9 mouse cellular contexts compared by ENCODE assay signal in genomic region chr11:102819783-102820385, GRCm38 (mm10). TPM values are rescaled to one million over a fixed set of nuclear protein-coding genes. Genes with fewer than 3 reads are reported as not detected.
DNase-seq lines count a peak whose midpoint lies in the region; ATAC-seq and TF ChIP-seq lines count a peak whose summit lies in the region.
"Had no signal": no experiment of that assay in that cellular context is flagged by ENCODE, and none has a peak within 500 bp of the region (broad histone marks: within the 10 kb centered on the region; RNA-seq: fewer than 3 reads in every experiment).

No protein-coding gene starts in this region.

- peak overlapping the region; percentile 92 for H3K4me2 ChIP-seq in lung, postnatal 0 days (replicated peaks; ENCODE audit: low read depth, low read length)
- H3K4me2 ChIP-seq in intestine, embryonic 16.5 days (ENCODE audit: low read depth, low read length) = peak overlapping the region; percentile 93
- peak overlapping the region; percentile 88 for H3K4me2 ChIP-seq in neural tube, embryonic 14.5 days (ENCODE audit: low read depth, low read length)

- no peak for ATAC-seq in lung, postnatal 0 days
- ATAC-seq in intestine, embryonic 16.5 days = no peak
- ATAC-seq in neural tube, embryonic 14.5 days (ENCODE audit: low read depth) = no peak; the same call in 1 of the 2 replicates
- ATAC-seq in megakaryocyte, adult 5-6 weeks (ENCODE audit: poor library complexity, severe bottlenecking) = no peak

- 16% methylated on average over 14 of the region's 14 CpGs for WGBS in cerebellum, adult 2 months
- WGBS in lung, postnatal 0 days = 7% methylated on average over 14 of the region's 14 CpGs
- WGBS in intestine, embryonic 16.5 days = 11% methylated on average over 14 of the region's 14 CpGs
- WGBS in neural tube, embryonic 14.5 days = 5% methylated on average over 14 of the region's 14 CpGs

- TF ChIP-seq POLR2A in cerebellum, adult 2 months (IDR thresholded peaks at IDR 0.05; ENCODE audit: borderline replicate concordance, insufficient read depth, low read length) = no peak

- peak overlapping the region; percentile 60 for H3K4me3 ChIP-seq in cerebellum, adult 2 months (replicated peaks; ENCODE audit: insufficient read depth, low read depth, low read length)
- peak overlapping the region; percentile 79 for H3K4me3 ChIP-seq in lung, postnatal 0 days (ENCODE audit: low read depth, low read length)
- H3K4me3 ChIP-seq in intestine, embryonic 16.5 days (ENCODE audit: low read length) = peak overlapping the region; percentile 79
- H3K4me3 ChIP-seq in neural tube, embryonic 14.5 days (ENCODE audit: low read depth, low read length) = peak overlapping the region; percentile 92

- peaks cover 3% of the 10 kb centered on the region; the same call in 1 of the 2 replicates for H3K27me3 ChIP-seq in cerebellum, adult 2 months (ENCODE audit: control insufficient read depth, insufficient read depth, low read length)
- H3K27me3 ChIP-seq in lung, postnatal 0 days (replicated peaks; ENCODE audit: insufficient read depth, low read length) = no peaks in the 10 kb centered on the region; the same call in 1 of the 2 replicates
- H3K27me3 ChIP-seq in intestine, embryonic 16.5 days (replicated peaks; ENCODE audit: control insufficient read depth, insufficient read depth, low read length) = 0 out of 2 replicates have a peak, but pooled peaks cover 2% of the 10 kb centered on the region
- H3K27me3 ChIP-seq in neural tube, embryonic 14.5 days (ENCODE audit: control insufficient read depth, insufficient read depth, low read length) = no peaks in the 10 kb centered on the region

- H3K9me3 ChIP-seq in lung, postnatal 0 days (ENCODE audit: low read length) = no peaks in the 10 kb centered on the region
- no peaks in the 10 kb centered on the region for H3K9me3 ChIP-seq in intestine, embryonic 16.5 days (ENCODE audit: control insufficient read depth, low read length)
- H3K9me3 ChIP-seq in neural tube, embryonic 14.5 days (ENCODE audit: control insufficient read depth, low read length) = no peaks in the 10 kb centered on the region

- TF ChIP-seq CTCF in cerebellum, adult 2 months (IDR thresholded peaks at IDR 0.05; ENCODE audit: borderline replicate concordance, insufficient read depth, low read depth, low read length) = no peak
- no peak for TF ChIP-seq CTCF in lung, postnatal 0 days (IDR thresholded peaks at IDR 0.05)

- no peaks in the 10 kb centered on the region for H3K4me1 ChIP-seq in cerebellum, adult 2 months (ENCODE audit: control insufficient read depth, insufficient read depth, low read length)
- H3K4me1 ChIP-seq in lung, postnatal 0 days (ENCODE audit: insufficient read depth, low read depth, low read length) = no peaks in the 10 kb centered on the region; the same call in 1 of the 2 replicates
- H3K4me1 ChIP-seq in intestine, embryonic 16.5 days (ENCODE audit: control insufficient read depth, insufficient read depth, low read length) = no peaks in the 10 kb centered on the region
- H3K4me1 ChIP-seq in neural tube, embryonic 14.5 days (ENCODE audit: control insufficient read depth, insufficient read depth, low read length) = peaks cover 14% of the 10 kb centered on the region

- DNase-seq in cerebellum, adult 2 months = no peak
- DNase-seq in cerebellum, adult 11-12 months = no peak
- DNase-seq in lung, postnatal 0 days (ENCODE audit: low spot score) = no peak
- no peak for DNase-seq in lung, postnatal 25 days (ENCODE audit: low spot score)
- DNase-seq in adrenal gland, adult 2 months = no peak

- no peak overlapping the region for H3K27ac ChIP-seq in cerebellum, adult 2 months (ENCODE audit: insufficient read depth, low read length)
- H3K27ac ChIP-seq in lung, postnatal 0 days (ENCODE audit: low read length) = no peak overlapping the region
- H3K27ac ChIP-seq in intestine, embryonic 16.5 days (ENCODE audit: low read length) = peak overlapping the region; percentile 98
- H3K27ac ChIP-seq in neural tube, embryonic 14.5 days (ENCODE audit: low read depth, low read length) = peak overlapping the region; percentile 88; the same call in 1 of the 2 replicates

- H3K36me3 ChIP-seq in lung, postnatal 0 days (ENCODE audit: insufficient read depth, low read length) = no peaks in the 10 kb centered on the region
- no peaks in the 10 kb centered on the region for H3K36me3 ChIP-seq in intestine, embryonic 16.5 days (ENCODE audit: control insufficient read depth, insufficient read depth, low read length)
- no peaks in the 10 kb centered on the region for H3K36me3 ChIP-seq in neural tube, embryonic 14.5 days (ENCODE audit: control insufficient read depth, insufficient read depth, low read length)

- TF ChIP-seq EP300 in lung, postnatal 0 days (IDR thresholded peaks at IDR 0.05) = no peak

- no peak overlapping the region for H3K9ac ChIP-seq in lung, postnatal 0 days (replicated peaks; ENCODE audit: low read depth)
- peak overlapping the region; percentile 92 for H3K9ac ChIP-seq in intestine, embryonic 16.5 days (ENCODE audit: low read depth, low read length)
- H3K9ac ChIP-seq in neural tube, embryonic 14.5 days (replicated peaks; ENCODE audit: low read depth, low read length) = no peak overlapping the region

RNA-seq across cellular contexts. Expression of gene Gjc1, which starts 0.4 kb away (rescaled TPM):
- polyA plus RNA-seq in cerebellum, adult 2 months (2012; rRNA removed) = 6.4 and 7.9 TPM in 2 replicates
- 35.9 and 37.0 TPM in 2 replicates for polyA plus RNA-seq in lung, postnatal 0 days (2015; fragmentation: Nextera tagmentation; extraction: Ambion mirVana)
- 24.9 and 26.2 TPM in 2 replicates for polyA plus RNA-seq in intestine, embryonic 16.5 days (2015; fragmentation: Nextera tagmentation; extraction: Ambion mirVana)
- 34.1 and 34.7 TPM in 2 replicates for polyA plus RNA-seq in neural tube, embryonic 14.5 days (2014; fragmentation: Nextera tagmentation; extraction: Ambion mirVana)
- 10 to 100 TPM; 12.9 to 20.6 TPM for total RNA-seq in adrenal gland, adult 2 months (2021)
- 1.8 and 2.4 TPM in 2 replicates for polyA plus RNA-seq in adrenal gland, adult 2 months (2012; rRNA removed)
- total RNA-seq in megakaryocyte, adult 5-6 weeks (2015) = 0.11 TPM in 2 replicates
- 0.40 and 0.89 TPM in 2 replicates for total RNA-seq in megakaryocyte, adult 5-6 weeks (2017)
- total RNA-seq: neutrophil, adult 5-6 weeks had no signal

RNA-seq across cellular contexts. Expression of gene Higd1b, which starts 15.8 kb away (rescaled TPM):
- polyA plus RNA-seq in cerebellum, adult 2 months (2012; rRNA removed) = 6.8 and 9.6 TPM in 2 replicates
- 111 and 138 TPM in 2 replicates for polyA plus RNA-seq in lung, postnatal 0 days (2015; fragmentation: Nextera tagmentation; extraction: Ambion mirVana)
- polyA plus RNA-seq in intestine, embryonic 16.5 days (2015; fragmentation: Nextera tagmentation; extraction: Ambion mirVana) = 0.55 and 0.62 TPM in 2 replicates
- polyA plus RNA-seq in neural tube, embryonic 14.5 days (2014; fragmentation: Nextera tagmentation; extraction: Ambion mirVana) = 5.0 and 10.2 TPM in 2 replicates
- 1 to 10 TPM in 1 of 2 experiments, under 1 TPM in 1; 0.66 to 2.9 TPM for total RNA-seq in adrenal gland, adult 2 months (2021)
- polyA plus RNA-seq in adrenal gland, adult 2 months (2012; rRNA removed) = 2.0 and 2.8 TPM in 2 replicates
- not detected in 2 replicates for total RNA-seq in megakaryocyte, adult 5-6 weeks (2015)
- total RNA-seq in megakaryocyte, adult 5-6 weeks (2017) = not detected in 2 replicates
- total RNA-seq: neutrophil, adult 5-6 weeks had no signal

RNA-seq across cellular contexts. Expression of gene Adam11, which starts 58.6 kb away (rescaled TPM):
- polyA plus RNA-seq in cerebellum, adult 2 months (2012; rRNA removed) = 207 and 239 TPM in 2 replicates
- polyA plus RNA-seq in lung, postnatal 0 days (2015; fragmentation: Nextera tagmentation; extraction: Ambion mirVana) = 0.78 and 1.8 TPM in 2 replicates
- 2.4 and 3.1 TPM in 2 replicates for polyA plus RNA-seq in intestine, embryonic 16.5 days (2015; fragmentation: Nextera tagmentation; extraction: Ambion mirVana)
- 22.2 and 31.8 TPM in 2 replicates for polyA plus RNA-seq in neural tube, embryonic 14.5 days (2014; fragmentation: Nextera tagmentation; extraction: Ambion mirVana)
- 1 to 10 TPM; 2.9 to 3.4 TPM for total RNA-seq in adrenal gland, adult 2 months (2021)
- polyA plus RNA-seq in adrenal gland, adult 2 months (2012; rRNA removed) = 9.2 and 11.0 TPM in 2 replicates
- total RNA-seq in megakaryocyte, adult 5-6 weeks (2015) = 0.54 and 0.62 TPM in 2 replicates
- total RNA-seq in megakaryocyte, adult 5-6 weeks (2017) = 0.81 TPM in 1 of 2 replicates, not detected in the other
- total RNA-seq: neutrophil, adult 5-6 weeks had no signal

Comparison
In these comparisons a context has a peak if more than half of its experiments do, and no peak if none do; other contexts are left out.
1. H3K27ac ChIP-seq: peak in intestine, embryonic 16.5 days (single experiment) and neural tube, embryonic 14.5 days (single experiment); none in cerebellum, adult 2 months (single experiment) and lung, postnatal 0 days (single experiment).
2. Peak in every context shown above with its lines, with median percentiles within 50 percentile points of each other: H3K4me3 ChIP-seq and H3K4me2 ChIP-seq.